Mouse (Mus musculus): ENCODE measurements around the gene Casp8ap2. TPM values are rescaled to one million over a fixed set of nuclear protein-coding genes. Genes with fewer than 3 reads are reported as not detected.
A peak's percentile ranks its signal among the peaks of the same experiment; 100 is the strongest.

The Casp8ap2 gene
- polyA plus RNA-seq, 1 experiment from 2014 or later = 55.4 TPM

GRCm38 (mm10) chr4:32586596-32586995 lies 28.7 kb upstream of the Casp8ap2 start:
- H3K9me3 ChIP-seq = no peaks in the 10 kb centered on the region
- H3K36me3 ChIP-seq = no peaks in the 10 kb centered on the region
- H3K27ac ChIP-seq = no peak overlapping the region
- no peak for ATAC-seq (ENCODE audit: insufficient number of reproducible peaks, low FRiP score, low TSS enrichment, low read depth)
- H3K9ac ChIP-seq = no peak overlapping the region
- H3K4me3 ChIP-seq = no peak overlapping the region
- 12% methylated on average over 9 of the region's 9 CpGs for WGBS
- no peak overlapping the region for H3K4me2 ChIP-seq
- no peaks in the 10 kb centered on the region for H3K4me1 ChIP-seq
- H3K27me3 ChIP-seq = no peaks in the 10 kb centered on the region

- no peak for ATAC-seq (ENCODE audit: insufficient number of reproducible peaks, low FRiP score, low TSS enrichment, low read depth)
- H3K4me2 ChIP-seq = no peak overlapping the region
- no peak overlapping the region for H3K9ac ChIP-seq
- H3K27ac ChIP-seq = no peak overlapping the region
- H3K4me1 ChIP-seq = no peaks in the 10 kb centered on the region
- H3K27me3 ChIP-seq = no peaks in the 10 kb centered on the region
- no peaks in the 10 kb centered on the region for H3K9me3 ChIP-seq
- WGBS = 89% methylated on average over 5 of the region's 5 CpGs
- H3K36me3 ChIP-seq = no peaks in the 10 kb centered on the region
- no peak overlapping the region for H3K4me3 ChIP-seq
Measured at GRCm38 (mm10) chr4:32587543-32587942, 27.7 kb upstream of the Casp8ap2 start.

- no peaks in the 10 kb centered on the region for H3K27me3 ChIP-seq
- ATAC-seq (ENCODE audit: insufficient number of reproducible peaks, low FRiP score, low TSS enrichment, low read depth) = no peak
Measured at GRCm38 (mm10) chr4:32588237-32588636, 27.0 kb upstream of the Casp8ap2 start.

GRCm38 (mm10) chr4:32601135-32601534 lies 14.1 kb upstream of the Casp8ap2 start:
- no peak for ATAC-seq (ENCODE audit: insufficient number of reproducible peaks, low FRiP score, low TSS enrichment, low read depth)
- Histone ChIP-seq H3K9ac (no peak overlapping the region), H3K4me2 (no peak overlapping the region), H3K27me3 (no peaks in the 10 kb centered on the region), H3K4me3 (no peak overlapping the region), H3K9me3 (no peaks in the 10 kb centered on the region), H3K27ac (no peak overlapping the region), H3K4me1 (no peaks in the 10 kb centered on the region), H3K36me3 (no peaks in the 10 kb centered on the region)
- 26% methylated on average over 12 of the region's 12 CpGs for WGBS

More at GRCm38 (mm10) chr4:32588237-32588636, 27.0 kb upstream of the Casp8ap2 start:
- H3K4me2 ChIP-seq = no peak overlapping the region
- H3K9ac ChIP-seq = no peak overlapping the region
- H3K36me3 ChIP-seq = no peaks in the 10 kb centered on the region
- H3K4me3 ChIP-seq = no peak overlapping the region
- 82% methylated on average over 6 of the region's 6 CpGs for WGBS
- H3K4me1 ChIP-seq = no peaks in the 10 kb centered on the region
- no peak overlapping the region for H3K27ac ChIP-seq
- H3K9me3 ChIP-seq = no peaks in the 10 kb centered on the region

GRCm38 (mm10) chr4:32602660-32603059 lies 12.6 kb upstream of the Casp8ap2 start, which contains the start of gene Gja10:
TSS of gene Gja10 (minus strand) at chr4:32602760.
- Histone ChIP-seq H3K9ac (no peak within 1 kb of the TSS), H3K9me3 (no peaks in the 10 kb centered on the region), H3K27ac (no peak within 1 kb of the TSS), H3K4me3 (no peak within 1 kb of the TSS), H3K36me3 (no peaks in the 10 kb centered on the region), H3K4me1 (no peaks in the 10 kb centered on the region), H3K27me3 (no peaks in the 10 kb centered on the region), H3K4me2 (no peak within 1 kb of the TSS)
- 72% methylated on average over 3 of the region's 3 CpGs for WGBS
- no peak for ATAC-seq (ENCODE audit: insufficient number of reproducible peaks, low FRiP score, low TSS enrichment, low read depth)

- Histone ChIP-seq H3K36me3 (peaks cover 18% of the 10 kb centered on the region), H3K4me3 (no peak overlapping the region), H3K4me1 (peaks cover 9% of the 10 kb centered on the region), H3K27ac (no peak overlapping the region), H3K9ac (no peak overlapping the region), H3K4me2 (no peak overlapping the region), H3K9me3 (no peaks in the 10 kb centered on the region), H3K27me3 (no peaks in the 10 kb centered on the region)
- ATAC-seq (ENCODE audit: insufficient number of reproducible peaks, low FRiP score, low TSS enrichment, low read depth) = no peak
Measured at GRCm38 (mm10) chr4:32621637-32622036, 6.4 kb downstream of the Casp8ap2 start.

- WGBS = 73% methylated on average over 5 of the region's 5 CpGs
- H3K9ac ChIP-seq = no peak overlapping the region
- H3K4me2 ChIP-seq = no peak overlapping the region
- peaks cover 38% of the 10 kb centered on the region for H3K36me3 ChIP-seq
- H3K4me1 ChIP-seq = peaks cover 5% of the 10 kb centered on the region; the same call in 1 of the 2 replicates
- no peak overlapping the region for H3K4me3 ChIP-seq
- no peaks in the 10 kb centered on the region for H3K27me3 ChIP-seq
- no peaks in the 10 kb centered on the region for H3K9me3 ChIP-seq
- no peak overlapping the region for H3K27ac ChIP-seq
- no peak for ATAC-seq (ENCODE audit: insufficient number of reproducible peaks, low FRiP score, low TSS enrichment, low read depth)
Measured at GRCm38 (mm10) chr4:32651669-32652068, 36.4 kb downstream of the Casp8ap2 start.

GRCm38 (mm10) chr4:32656146-32656904 lies 41.1 kb downstream of the Casp8ap2 start:
- H3K27ac ChIP-seq = peak overlapping the region; percentile 75; the same call in 1 of the 2 replicates
- 52% methylated on average over 11 of the region's 11 CpGs for WGBS
- H3K36me3 ChIP-seq = peaks cover 17% of the 10 kb centered on the region
- no peaks in the 10 kb centered on the region for H3K9me3 ChIP-seq
- H3K27me3 ChIP-seq = no peaks in the 10 kb centered on the region
- H3K4me2 ChIP-seq = peak overlapping the region; percentile 55
- H3K4me1 ChIP-seq = peaks cover 13% of the 10 kb centered on the region; the same call in 1 of the 2 replicates
- H3K4me3 ChIP-seq = peak overlapping the region; percentile 93
- ATAC-seq (ENCODE audit: insufficient number of reproducible peaks, low FRiP score, low TSS enrichment, low read depth) = no peak
- H3K9ac ChIP-seq = 0 out of 2 replicates have a peak overlapping the region, but pooled peaks have one; percentile 31

- H3K9ac ChIP-seq = peak within 1 kb of the TSS; percentile 70
- peak within 1 kb of the TSS; percentile 93 for H3K4me3 ChIP-seq
- peaks cover 11% of the 10 kb centered on the region for H3K36me3 ChIP-seq
- peaks cover 13% of the 10 kb centered on the region; the same call in 1 of the 2 replicates for H3K4me1 ChIP-seq
- peak within 1 kb of the TSS; percentile 55 for H3K4me2 ChIP-seq
- H3K27me3 ChIP-seq = no peaks in the 10 kb centered on the region
- peak; percentile 77 for ATAC-seq (ENCODE audit: insufficient number of reproducible peaks, low FRiP score, low TSS enrichment, low read depth)
- under 1% methylated on average over 68 of the region's 68 CpGs for WGBS
- H3K9me3 ChIP-seq = no peaks in the 10 kb centered on the region
- peak within 1 kb of the TSS; percentile 75; the same call in 1 of the 2 replicates for H3K27ac ChIP-seq
Measured at GRCm38 (mm10) chr4:32656918-32657662, 41.8 kb downstream of the Casp8ap2 start, which contains the start of gene Mdn1. TSS of gene Mdn1 (plus strand) at chr4:32657119.

GRCm38 (mm10) chr4:32665843-32666242 lies 50.6 kb downstream of the Casp8ap2 start:
- no peak overlapping the region for H3K4me3 ChIP-seq
- no peaks in the 10 kb centered on the region for H3K27me3 ChIP-seq
- 82% methylated on average over 4 of the region's 4 CpGs for WGBS
- H3K36me3 ChIP-seq = peaks cover 65% of the 10 kb centered on the region
- no peak overlapping the region for H3K27ac ChIP-seq
- no peak for ATAC-seq (ENCODE audit: insufficient number of reproducible peaks, low FRiP score, low TSS enrichment, low read depth)
- H3K9me3 ChIP-seq = no peaks in the 10 kb centered on the region
- H3K4me1 ChIP-seq = no peaks in the 10 kb centered on the region
- H3K4me2 ChIP-seq = no peak overlapping the region
- no peak overlapping the region for H3K9ac ChIP-seq

GRCm38 (mm10) chr4:32668291-32668690 lies 53.0 kb downstream of the Casp8ap2 start:
- ATAC-seq (ENCODE audit: insufficient number of reproducible peaks, low FRiP score, low TSS enrichment, low read depth) = no peak
- Histone ChIP-seq H3K9ac (no peak overlapping the region), H3K4me3 (no peak overlapping the region), H3K9me3 (no peaks in the 10 kb centered on the region), H3K4me2 (no peak overlapping the region), H3K36me3 (peaks cover 77% of the 10 kb centered on the region), H3K4me1 (no peaks in the 10 kb centered on the region), H3K27ac (no peak overlapping the region), H3K27me3 (no peaks in the 10 kb centered on the region)
- WGBS = 89% methylated on average over 1 of the region's 1 CpGs

- ATAC-seq (ENCODE audit: insufficient number of reproducible peaks, low FRiP score, low TSS enrichment, low read depth) = no peak
- Histone ChIP-seq H3K4me1 (no peaks in the 10 kb centered on the region), H3K4me2 (no peak overlapping the region), H3K9me3 (no peaks in the 10 kb centered on the region), H3K27ac (no peak overlapping the region), H3K36me3 (peaks cover 78% of the 10 kb centered on the region), H3K27me3 (no peaks in the 10 kb centered on the region), H3K4me3 (no peak overlapping the region), H3K9ac (no peak overlapping the region)
- WGBS = 83% methylated on average over 2 of the region's 2 CpGs
Measured at GRCm38 (mm10) chr4:32669825-32670224, 54.6 kb downstream of the Casp8ap2 start.

Data from limb, embryonic 15.5 days (tissue).